Mouse (Mus musculus): Measurements from ENCODE around the gene Mettl8. TPM values are rescaled to one million over a fixed set of nuclear protein-coding genes. Genes with fewer than 3 reads are reported as not detected.

Mettl8 gene
- polyA plus RNA-seq, 1 experiment from 2014 or later, result 12.9 TPM

- no peak overlapping the region for H3K27ac ChIP-seq
- no peaks in the 10 kb centered on the region for H3K36me3 ChIP-seq (ENCODE audit: inconsistent target)
- no peaks in the 10 kb centered on the region for H3K79me2 ChIP-seq (ENCODE audit: inconsistent target)
- H3K4me3 ChIP-seq (ENCODE audit: inconsistent target), result no peak overlapping the region
- 94% methylated on average over 6 of the region's 6 CpGs for WGBS (ENCODE audit: missing documents)
Measured at GRCm38 (mm10) chr2:71023986-71024385, 31.4 kb downstream of the Mettl8 start.

GRCm38 (mm10) chr2:71022991-71023390 lies 32.4 kb downstream of the Mettl8 start:
- H3K27ac ChIP-seq, result no peak overlapping the region
- no peak overlapping the region for H3K4me3 ChIP-seq (ENCODE audit: inconsistent target)
- H3K79me2 ChIP-seq (ENCODE audit: inconsistent target), result no peaks in the 10 kb centered on the region
- 89% methylated on average over 6 of the region's 6 CpGs for WGBS (ENCODE audit: missing documents)
- H3K36me3 ChIP-seq (ENCODE audit: inconsistent target), result no peaks in the 10 kb centered on the region

- Histone ChIP-seq H3K27ac (no peak overlapping the region), H3K36me3 (ENCODE audit: inconsistent target) (no peaks in the 10 kb centered on the region), H3K4me3 (ENCODE audit: inconsistent target) (no peak overlapping the region), H3K79me2 (ENCODE audit: inconsistent target) (no peaks in the 10 kb centered on the region)
- 94% methylated on average over 7 of the region's 8 CpGs for WGBS (ENCODE audit: missing documents)
Measured at GRCm38 (mm10) chr2:71020674-71021073, 34.7 kb downstream of the Mettl8 start.

GRCm38 (mm10) chr2:71019704-71020375 lies 35.5 kb downstream of the Mettl8 start:
- WGBS (ENCODE audit: missing documents), result 72% methylated on average over 8 of the region's 8 CpGs
- Histone ChIP-seq H3K36me3 (ENCODE audit: inconsistent target) (no peaks in the 10 kb centered on the region), H3K79me2 (ENCODE audit: inconsistent target) (no peaks in the 10 kb centered on the region), H3K27ac (peak overlapping the region; percentile 10), H3K4me3 (ENCODE audit: inconsistent target) (no peak overlapping the region)

GRCm38 (mm10) chr2:71019277-71019676 lies 36.1 kb downstream of the Mettl8 start:
- Histone ChIP-seq H3K4me3 (ENCODE audit: inconsistent target) (no peak overlapping the region), H3K27ac (peak overlapping the region; percentile 10), H3K36me3 (ENCODE audit: inconsistent target) (no peaks in the 10 kb centered on the region), H3K79me2 (ENCODE audit: inconsistent target) (no peaks in the 10 kb centered on the region)
- WGBS (ENCODE audit: missing documents), result 93% methylated on average over 9 of the region's 9 CpGs

GRCm38 (mm10) chr2:71013521-71013920 lies 41.9 kb downstream of the Mettl8 start:
- Histone ChIP-seq H3K79me2 (ENCODE audit: inconsistent target) (no peaks in the 10 kb centered on the region), H3K36me3 (ENCODE audit: inconsistent target) (no peaks in the 10 kb centered on the region), H3K27ac (no peak overlapping the region), H3K4me3 (ENCODE audit: inconsistent target) (no peak overlapping the region)
- whole genome bisulfite sequencing (ENCODE audit: missing documents), result 97% methylated on average over 7 of the region's 7 CpGs

- H3K27ac ChIP-seq, result no peak overlapping the region
- WGBS (ENCODE audit: missing documents), result 100% methylated on average over 1 of the region's 1 CpGs
- H3K36me3 ChIP-seq (ENCODE audit: inconsistent target), result no peaks in the 10 kb centered on the region
- H3K4me3 ChIP-seq (ENCODE audit: inconsistent target), result no peak overlapping the region
- no peaks in the 10 kb centered on the region for H3K79me2 ChIP-seq (ENCODE audit: inconsistent target)
Measured at GRCm38 (mm10) chr2:71011816-71012215, 43.6 kb downstream of the Mettl8 start.

GRCm38 (mm10) chr2:71004354-71004753 lies 51.0 kb downstream of the Mettl8 start:
- no peak overlapping the region for H3K4me3 ChIP-seq (ENCODE audit: inconsistent target)
- no peak overlapping the region for H3K27ac ChIP-seq
- H3K36me3 ChIP-seq (ENCODE audit: inconsistent target), result no peaks in the 10 kb centered on the region
- H3K79me2 ChIP-seq (ENCODE audit: inconsistent target), result no peaks in the 10 kb centered on the region
- 83% methylated on average over 4 of the region's 4 CpGs for WGBS (ENCODE audit: missing documents)

GRCm38 (mm10) chr2:71002509-71002908 lies 52.9 kb downstream of the Mettl8 start:
- no peak overlapping the region for H3K27ac ChIP-seq
- H3K36me3 ChIP-seq (ENCODE audit: inconsistent target), result no peaks in the 10 kb centered on the region
- 93% methylated on average over 1 of the region's 1 CpGs for WGBS (ENCODE audit: missing documents)
- no peak overlapping the region for H3K4me3 ChIP-seq (ENCODE audit: inconsistent target)
- no peaks in the 10 kb centered on the region for H3K79me2 ChIP-seq (ENCODE audit: inconsistent target)

- WGBS (ENCODE audit: missing documents), result 88% methylated on average over 2 of the region's 2 CpGs
- no peak overlapping the region for H3K4me3 ChIP-seq (ENCODE audit: inconsistent target)
Measured at GRCm38 (mm10) chr2:70998771-70999170, 56.6 kb downstream of the Mettl8 start.

GRCm38 (mm10) chr2:70996438-70996837 lies 58.9 kb downstream of the Mettl8 start:
- no peak overlapping the region for H3K4me3 ChIP-seq (ENCODE audit: inconsistent target)
- 94% methylated on average over 7 of the region's 7 CpGs for WGBS (ENCODE audit: missing documents)
- H3K36me3 ChIP-seq (ENCODE audit: inconsistent target), result no peaks in the 10 kb centered on the region
- H3K79me2 ChIP-seq (ENCODE audit: inconsistent target), result no peaks in the 10 kb centered on the region
- H3K27ac ChIP-seq, result no peak overlapping the region

More at GRCm38 (mm10) chr2:70998771-70999170, 56.6 kb downstream of the Mettl8 start:
- H3K27ac ChIP-seq, result no peak overlapping the region
- H3K36me3 ChIP-seq (ENCODE audit: inconsistent target), result no peaks in the 10 kb centered on the region
- no peaks in the 10 kb centered on the region for H3K79me2 ChIP-seq (ENCODE audit: inconsistent target)

- H3K36me3 ChIP-seq (ENCODE audit: inconsistent target), result no peaks in the 10 kb centered on the region
- H3K27ac ChIP-seq, result no peak overlapping the region
- WGBS (ENCODE audit: missing documents), result 95% methylated on average over 4 of the region's 4 CpGs
- no peak overlapping the region for H3K4me3 ChIP-seq (ENCODE audit: inconsistent target)
- H3K79me2 ChIP-seq (ENCODE audit: inconsistent target), result no peaks in the 10 kb centered on the region
Measured at GRCm38 (mm10) chr2:70995900-70996299, 59.5 kb downstream of the Mettl8 start.

GRCm38 (mm10) chr2:70993740-70994139 lies 61.6 kb downstream of the Mettl8 start:
- no peak overlapping the region for H3K4me3 ChIP-seq (ENCODE audit: inconsistent target)
- H3K36me3 ChIP-seq (ENCODE audit: inconsistent target), result no peaks in the 10 kb centered on the region
- WGBS (ENCODE audit: missing documents), result 84% methylated on average over 3 of the region's 3 CpGs
- H3K79me2 ChIP-seq (ENCODE audit: inconsistent target), result no peaks in the 10 kb centered on the region
- no peak overlapping the region for H3K27ac ChIP-seq

GRCm38 (mm10) chr2:70992715-70993114 lies 62.7 kb downstream of the Mettl8 start:
- H3K36me3 ChIP-seq (ENCODE audit: inconsistent target), result no peaks in the 10 kb centered on the region
- H3K4me3 ChIP-seq (ENCODE audit: inconsistent target), result no peak overlapping the region
- no peak overlapping the region for H3K27ac ChIP-seq
- WGBS (ENCODE audit: missing documents), result 88% methylated on average over 2 of the region's 2 CpGs
- H3K79me2 ChIP-seq (ENCODE audit: inconsistent target), result no peaks in the 10 kb centered on the region

GRCm38 (mm10) chr2:70990196-70990595 lies 65.2 kb downstream of the Mettl8 start:
- H3K4me3 ChIP-seq (ENCODE audit: inconsistent target), result no peak overlapping the region
- 28% methylated on average over 4 of the region's 4 CpGs for whole genome bisulfite sequencing (ENCODE audit: missing documents)
- H3K27ac ChIP-seq, result peak overlapping the region; percentile 84

More at GRCm38 (mm10) chr2:70990196-70990595, 65.2 kb downstream of the Mettl8 start:
- Histone ChIP-seq H3K36me3 (ENCODE audit: inconsistent target) (no peaks in the 10 kb centered on the region), H3K79me2 (ENCODE audit: inconsistent target) (no peaks in the 10 kb centered on the region)
